Mouse (Mus musculus): ENCODE results near the gene 4930451I11Rik. TPM values are rescaled to one million over a fixed set of nuclear protein-coding genes. Genes with fewer than 3 reads are reported as not detected.

Gene 4930451I11Rik
- not detected for polyA plus RNA-seq (2017; shearing (Covaris generic))

DNA sequence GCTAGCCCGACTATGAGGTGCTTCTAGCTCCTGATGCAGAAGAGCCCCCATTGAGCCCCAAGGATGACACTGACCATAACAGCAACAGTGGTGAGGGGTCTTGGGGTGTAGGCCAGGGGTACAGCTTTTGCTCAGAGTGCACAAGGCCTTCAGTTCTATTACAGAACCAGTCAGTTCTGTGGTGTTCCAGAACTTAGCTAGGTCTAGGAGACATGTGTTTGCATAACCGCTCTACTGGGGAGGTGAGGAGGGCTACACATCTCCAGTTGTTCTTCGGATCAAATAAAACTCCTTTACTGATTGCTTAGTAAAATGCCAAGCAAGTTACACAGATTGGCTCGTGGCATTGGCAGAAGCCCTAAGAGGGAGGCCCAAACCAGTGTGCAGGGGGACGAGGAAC, at the start of gene 4930451I11Rik:
Gene 4930451I11Rik, minus strand, starts transcription at position 101 of the 400 bp plus-strand sequence.
- no peak for ATAC-seq

DNA sequence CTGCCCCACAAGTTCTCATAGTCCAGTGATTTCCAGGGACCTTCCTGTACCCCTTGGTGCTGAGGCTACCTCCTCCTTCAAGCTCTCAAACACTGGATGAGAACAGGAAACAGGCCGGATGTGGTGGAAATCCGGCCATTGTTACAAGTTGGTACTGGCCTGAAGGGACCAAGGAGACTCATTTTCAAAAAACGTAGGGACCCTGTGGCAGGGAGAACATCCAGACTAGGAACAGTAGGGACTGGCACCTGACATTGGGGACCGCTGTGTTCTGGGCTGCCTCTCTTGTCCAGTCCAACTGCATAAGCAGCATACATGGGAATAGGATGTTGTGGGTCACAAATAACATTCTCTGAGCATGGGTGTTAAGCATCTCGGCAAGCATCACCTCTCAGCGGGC, 49.6 kb upstream of the 4930451I11Rik start:
- ATAC-seq = no peak

DNA sequence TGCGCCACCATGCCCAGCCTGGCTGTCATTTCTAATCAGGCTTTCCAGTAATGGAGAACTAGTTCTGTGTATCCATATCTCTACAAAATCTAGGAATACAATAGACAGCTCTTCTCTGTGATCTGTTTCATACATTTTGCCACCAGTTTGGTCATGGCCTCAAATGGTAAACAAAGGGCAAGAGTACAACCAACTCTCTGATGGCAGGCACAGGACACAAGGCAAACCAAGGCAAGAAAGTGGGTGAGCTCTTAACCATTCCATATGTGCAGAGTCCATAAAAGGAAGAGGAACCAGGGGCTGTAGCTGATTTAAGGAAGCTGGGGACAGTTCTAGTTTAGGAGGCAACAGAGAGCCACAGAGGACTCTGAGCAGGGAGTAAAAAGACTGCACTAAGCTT, 45.8 kb upstream of the 4930451I11Rik start:
- no peak for ATAC-seq

DNA sequence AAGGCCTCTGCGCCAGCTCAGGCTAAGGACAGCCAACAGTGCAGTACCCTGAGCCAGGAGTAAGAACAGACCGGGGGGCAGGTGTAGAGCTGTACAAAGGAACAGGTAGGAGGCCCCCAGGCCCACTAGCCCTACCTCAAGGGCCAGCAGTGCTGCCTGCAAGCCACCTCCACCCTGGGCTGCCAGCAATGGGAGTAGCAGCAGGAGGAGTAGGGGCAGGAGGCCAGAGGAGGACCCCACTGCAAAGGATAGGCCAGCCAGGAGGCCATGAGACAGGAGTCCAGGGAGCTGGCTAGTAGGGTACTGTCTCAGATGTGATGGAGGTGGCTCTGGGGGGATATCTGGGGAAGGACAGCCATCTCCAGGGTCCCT, 39.1 kb upstream of the 4930451I11Rik start:
- ATAC-seq = no peak

DNA sequence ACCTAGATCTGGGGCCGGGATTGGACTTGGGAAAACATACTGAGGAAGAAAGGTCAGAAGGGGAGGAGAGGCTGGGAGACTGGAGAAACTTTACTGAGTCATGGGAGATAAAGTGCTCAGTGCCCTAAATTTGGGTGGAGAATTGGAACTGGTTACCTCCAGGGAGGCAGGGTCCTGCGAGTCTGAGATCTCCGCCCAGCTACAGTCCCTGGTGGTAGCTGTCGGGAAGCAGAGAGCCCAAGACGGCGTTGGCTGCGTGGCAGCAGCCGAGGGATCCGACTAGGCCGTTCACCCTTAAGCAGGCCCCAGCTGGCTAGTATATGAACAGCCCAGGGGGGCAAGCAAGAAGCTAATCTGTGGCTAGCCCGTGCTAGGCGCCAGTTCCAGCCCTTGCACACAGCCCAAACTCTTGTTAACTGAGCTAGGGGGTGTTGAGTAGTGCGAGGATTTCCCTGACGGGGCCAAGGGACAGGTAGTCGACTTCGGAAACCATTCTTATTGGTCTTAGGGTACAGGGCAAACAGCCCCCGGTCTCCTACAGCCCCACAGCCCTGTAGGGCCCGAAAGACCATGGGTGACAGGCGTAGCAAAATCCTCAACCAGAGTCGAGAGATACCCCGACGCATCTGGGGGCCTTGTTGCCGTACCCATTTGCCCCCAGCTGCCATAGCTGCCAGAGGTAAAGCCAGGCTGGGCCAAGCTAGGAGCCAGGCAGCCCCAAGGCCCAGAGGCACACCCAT, 38.5 kb upstream of the 4930451I11Rik start:
- no peak for ATAC-seq

DNA sequence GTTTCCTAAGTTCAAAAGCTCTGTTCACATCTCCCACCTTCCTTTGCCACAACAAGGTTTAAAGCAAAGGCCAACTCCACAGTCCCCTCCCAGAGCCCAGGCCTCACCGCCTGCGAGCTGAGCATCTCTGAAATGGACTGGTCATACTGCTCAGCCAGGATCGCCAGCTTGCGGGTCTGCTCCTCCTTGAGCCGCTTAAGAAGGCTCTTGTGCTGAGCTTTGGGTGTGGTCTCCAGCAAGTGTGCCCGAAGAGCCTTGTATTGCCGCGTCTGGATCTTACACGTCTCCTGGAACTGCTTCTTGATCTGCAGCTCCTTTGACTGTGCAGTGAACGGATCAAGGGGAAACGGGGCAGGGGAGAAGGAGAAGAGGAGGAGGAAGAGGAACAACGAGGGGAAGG, 36.6 kb upstream of the 4930451I11Rik start:
- no peak for ATAC-seq

DNA sequence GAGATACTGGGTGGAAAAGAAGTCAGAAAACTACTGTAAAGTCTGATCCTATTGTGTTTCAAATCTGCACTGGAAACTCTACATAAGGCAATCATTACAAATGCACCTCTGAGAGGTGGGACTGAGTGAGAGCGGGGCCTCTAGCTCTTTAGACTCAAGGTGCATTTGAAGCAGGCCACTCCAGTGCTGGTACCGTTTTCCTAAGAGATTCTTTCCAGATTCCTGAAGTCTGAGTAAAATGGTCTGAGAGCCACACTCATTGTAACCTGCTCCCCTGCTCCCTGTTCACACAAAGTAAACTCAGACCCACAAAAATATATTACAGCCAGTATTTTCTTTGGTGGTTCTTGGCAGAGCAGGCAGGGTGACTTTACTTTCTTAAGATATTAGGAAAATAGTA, 36.1 kb upstream of the 4930451I11Rik start:
- no peak for ATAC-seq

DNA sequence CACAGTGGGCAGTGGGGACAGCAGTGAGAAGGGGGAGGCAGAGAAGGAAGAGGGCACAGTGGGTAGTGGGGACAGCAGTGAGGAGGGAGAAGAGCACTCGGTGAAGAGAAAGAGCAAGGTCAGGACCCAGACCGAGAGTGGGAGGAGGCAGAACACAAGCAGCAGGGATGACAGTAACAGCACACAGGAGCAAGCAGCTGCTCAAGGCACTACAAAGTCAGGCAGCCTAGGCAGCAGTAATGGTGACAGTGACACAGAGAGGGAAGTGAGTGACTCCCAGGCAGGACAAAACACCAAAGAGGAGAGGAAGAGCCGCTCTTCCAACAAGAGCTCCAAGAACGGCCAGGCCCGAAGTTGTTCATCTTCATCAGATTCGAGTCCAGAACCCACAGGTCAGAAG, 32.4 kb upstream of the 4930451I11Rik start:
- ATAC-seq = no peak

DNA sequence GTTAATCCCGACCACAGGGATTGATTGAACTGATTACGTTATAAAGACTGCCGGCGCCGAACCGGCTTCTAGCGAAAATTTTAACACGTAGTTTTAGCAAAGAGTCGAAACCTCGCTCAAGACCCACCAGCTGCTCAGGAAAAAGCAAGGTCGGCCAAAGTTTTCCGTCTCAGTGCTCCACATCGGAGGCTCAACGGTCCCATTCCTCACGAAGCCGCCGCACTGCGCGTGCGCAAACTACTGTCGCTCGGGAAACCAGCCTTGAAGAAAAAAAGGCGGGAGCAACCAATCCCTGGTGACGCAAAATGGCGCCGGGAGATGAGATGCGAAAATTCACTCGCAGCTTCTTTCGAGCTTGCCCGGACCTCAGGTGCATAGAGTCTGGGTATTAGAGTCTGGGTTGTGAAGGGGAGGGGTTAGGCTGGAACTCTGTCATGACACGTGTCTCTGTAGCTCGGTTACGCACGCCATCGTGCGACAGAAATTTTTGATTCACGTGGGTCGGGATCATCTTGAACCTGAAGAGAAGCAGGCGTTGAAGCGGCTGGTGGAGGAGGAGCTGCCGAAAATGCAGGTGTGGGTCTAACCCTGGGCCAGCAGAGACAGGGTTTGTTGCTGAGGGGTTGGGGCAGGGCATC, 30.8 kb upstream of the 4930451I11Rik start, which contains the start of gene Ino80e:
Gene Ino80e, minus strand, starts transcription at position 231 of the 638 bp plus-strand sequence.
- ATAC-seq = peak; percentile 71

DNA sequence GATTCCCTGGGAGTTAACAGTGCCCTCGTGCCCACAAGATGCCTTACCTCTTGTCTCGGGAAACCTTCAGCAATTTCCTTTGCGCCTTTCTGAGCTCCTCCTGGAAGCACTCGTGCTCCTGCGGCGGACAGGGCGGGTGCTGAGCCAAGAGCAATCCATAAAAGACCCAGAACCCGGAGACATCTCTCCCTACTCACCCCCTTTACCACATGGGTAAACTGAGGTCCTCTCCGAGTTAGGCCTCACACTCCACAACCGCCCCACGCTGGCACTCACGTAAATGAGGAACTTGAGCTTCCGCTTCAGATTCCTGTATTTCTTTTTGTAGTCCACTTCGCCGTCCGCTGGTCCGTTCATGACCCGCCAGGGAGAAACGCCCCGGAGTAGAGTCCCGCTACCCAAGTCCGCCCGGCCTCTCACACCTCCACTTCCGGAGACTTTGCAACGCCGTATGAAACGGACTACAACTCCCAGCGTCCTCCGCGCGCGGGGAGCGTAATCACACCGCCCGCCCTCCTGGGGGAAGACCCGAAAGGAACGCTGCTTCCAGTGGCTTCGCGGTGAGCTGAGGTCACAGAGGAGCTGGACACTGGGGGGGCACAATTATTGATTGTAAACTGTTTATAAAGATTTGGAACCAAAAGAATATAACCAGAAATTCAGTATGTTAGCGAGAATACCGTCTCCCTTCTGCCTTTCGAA, 30.1 kb upstream of the 4930451I11Rik start, which contains the start of gene Hirip3:
Gene Hirip3, plus strand, starts transcription at position 544 of the 702 bp plus-strand sequence.
- peak; percentile 81 for ATAC-seq

DNA sequence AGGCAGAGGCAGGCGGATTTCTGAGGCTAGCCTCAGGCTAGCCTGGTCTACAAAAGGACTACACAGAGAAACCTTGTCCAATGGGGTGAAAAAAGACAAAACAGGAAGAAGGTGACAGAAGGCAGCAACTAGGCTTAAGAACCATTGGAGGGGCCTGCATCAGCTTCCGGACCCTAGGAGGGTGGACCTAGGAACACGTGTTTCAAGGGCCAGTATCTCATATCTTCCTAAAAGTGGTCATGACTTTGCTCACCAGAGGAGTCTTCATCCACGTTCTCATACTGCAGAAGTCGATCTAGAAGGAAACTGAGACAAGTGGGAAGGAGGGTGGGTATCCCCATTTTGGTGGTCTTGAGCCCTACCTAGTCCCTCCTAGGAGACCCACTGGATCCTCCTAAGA, 29.5 kb upstream of the 4930451I11Rik start:
- ATAC-seq = no peak

DNA sequence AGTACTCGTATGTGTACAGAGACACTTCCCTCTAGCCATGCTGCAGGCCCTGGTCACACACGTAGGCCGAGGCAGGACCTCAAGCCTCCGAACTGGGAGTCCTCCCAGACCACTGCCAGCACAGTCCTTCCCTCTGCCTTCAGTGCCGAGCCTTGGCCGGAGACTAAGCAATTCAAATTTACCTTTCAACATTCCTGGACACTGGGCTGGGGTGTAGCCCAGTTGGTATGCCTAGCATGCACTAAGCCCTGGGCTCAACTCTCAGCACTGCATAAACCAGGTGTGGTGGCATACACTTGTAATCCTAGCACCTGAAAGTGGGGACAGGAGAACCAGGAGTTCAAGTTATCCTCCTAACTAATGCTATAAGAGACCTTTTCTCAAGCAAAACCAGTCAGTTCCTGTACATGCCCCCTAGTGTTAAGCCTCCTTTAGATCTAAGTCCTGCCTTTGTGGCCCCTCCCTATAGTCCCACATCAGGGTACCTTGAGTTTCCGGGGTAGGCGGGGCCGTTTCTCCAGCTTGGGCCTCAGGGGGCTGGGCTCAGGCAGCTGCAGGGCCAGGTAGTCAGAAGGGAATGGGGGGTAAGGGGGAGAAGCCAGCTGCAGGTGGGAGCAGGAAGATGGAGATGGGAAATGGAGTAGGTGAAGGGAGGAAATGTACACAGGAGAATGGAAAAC, 25.4 kb upstream of the 4930451I11Rik start:
- no peak for ATAC-seq

DNA sequence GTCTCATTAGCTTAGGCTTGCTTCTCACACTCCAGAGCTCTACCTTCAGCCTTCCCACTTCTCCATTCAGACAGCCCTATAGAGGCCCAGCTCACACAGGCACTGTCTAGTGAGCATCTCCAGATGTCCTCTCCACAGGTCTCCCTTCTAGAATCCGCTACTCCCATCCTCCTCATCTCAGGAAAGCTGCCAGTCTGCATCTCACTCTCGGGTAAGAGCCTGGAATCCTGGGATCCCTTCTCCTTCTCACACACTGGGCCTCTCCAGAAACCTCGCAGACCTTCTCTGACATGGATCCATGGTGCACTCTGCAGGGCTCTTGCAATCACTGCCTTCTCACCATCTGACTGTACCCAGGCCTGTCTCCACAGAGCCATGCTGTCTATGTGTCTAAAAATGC, 24.2 kb upstream of the 4930451I11Rik start:
- no peak for ATAC-seq

DNA sequence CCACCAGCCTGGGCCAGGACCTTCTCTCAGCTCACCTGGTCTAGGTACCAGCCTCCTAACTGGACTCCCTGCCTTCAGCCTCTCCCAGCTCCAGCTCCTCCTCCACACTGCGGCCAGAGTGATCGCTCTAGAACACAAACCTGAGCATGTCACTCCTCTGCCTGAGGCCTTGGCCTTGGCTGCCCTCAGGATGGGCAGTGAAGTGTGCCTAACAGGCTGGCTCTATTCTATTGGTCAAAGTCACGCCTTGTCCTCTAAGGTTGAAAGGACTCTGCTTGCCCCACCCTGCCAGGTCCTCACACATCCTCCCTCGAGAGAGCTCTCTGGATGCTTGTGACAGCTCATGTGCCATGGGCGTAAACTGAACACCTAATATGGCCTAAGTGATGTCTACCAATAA, 22.0 kb upstream of the 4930451I11Rik start:
- no peak for ATAC-seq

DNA sequence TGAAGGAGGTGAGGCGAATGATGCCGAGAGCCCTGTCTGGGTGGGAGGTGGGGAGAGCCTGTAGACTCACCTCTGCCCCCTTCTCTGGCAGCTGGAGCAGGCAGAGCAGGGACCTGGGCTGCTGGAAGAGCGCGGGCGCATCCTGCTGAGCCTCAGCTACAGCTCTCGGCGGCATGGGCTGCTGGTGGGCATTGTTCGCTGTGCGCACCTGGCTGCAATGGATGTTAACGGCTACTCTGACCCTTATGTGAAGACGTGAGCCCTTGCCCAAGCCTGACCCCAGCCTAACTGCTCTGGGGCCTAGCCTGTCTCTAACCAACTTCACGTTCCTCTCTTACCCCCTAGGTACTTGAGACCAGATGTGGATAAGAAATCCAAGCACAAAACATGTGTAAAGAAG, 19.8 kb upstream of the 4930451I11Rik start:
- no peak for ATAC-seq

DNA sequence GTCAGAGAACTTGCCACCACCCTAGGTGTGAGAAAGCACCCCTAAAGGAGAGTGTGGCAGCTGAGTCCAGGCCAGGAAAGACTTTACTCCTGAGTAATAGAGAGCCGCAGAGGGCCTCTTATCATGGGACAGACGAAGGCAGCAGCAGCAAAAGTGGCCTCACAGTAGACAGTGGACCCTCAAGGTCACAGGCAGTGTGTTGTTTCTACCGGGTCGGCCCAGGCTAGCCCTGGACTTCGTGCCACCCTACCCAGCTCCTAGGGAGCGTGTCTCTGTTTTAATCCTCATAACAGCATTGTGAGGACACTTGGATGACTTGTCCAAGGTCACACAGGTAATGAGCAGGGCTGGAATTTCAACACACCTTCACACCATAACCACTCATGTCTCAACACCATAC, 18.7 kb upstream of the 4930451I11Rik start:
- no peak for ATAC-seq

DNA sequence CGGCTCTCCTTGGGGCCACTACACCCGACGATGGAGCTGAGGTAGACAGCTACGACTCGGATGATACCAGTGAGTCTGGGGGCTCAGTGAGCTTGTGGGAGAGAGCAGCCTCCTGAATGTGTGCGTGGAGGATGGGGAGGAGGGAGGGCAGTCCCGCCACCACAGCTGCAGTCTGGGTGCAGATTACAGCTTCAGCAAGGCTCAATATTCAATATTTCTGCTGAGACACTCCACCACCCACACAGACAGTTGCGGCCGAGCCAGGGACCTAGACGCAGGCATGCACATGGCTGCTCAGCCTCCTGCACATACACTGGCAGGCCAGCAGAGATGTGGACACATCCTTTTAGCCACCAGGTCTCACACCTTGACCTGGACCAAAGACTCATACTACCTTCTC, 17.4 kb upstream of the 4930451I11Rik start:
- ATAC-seq = no peak

DNA sequence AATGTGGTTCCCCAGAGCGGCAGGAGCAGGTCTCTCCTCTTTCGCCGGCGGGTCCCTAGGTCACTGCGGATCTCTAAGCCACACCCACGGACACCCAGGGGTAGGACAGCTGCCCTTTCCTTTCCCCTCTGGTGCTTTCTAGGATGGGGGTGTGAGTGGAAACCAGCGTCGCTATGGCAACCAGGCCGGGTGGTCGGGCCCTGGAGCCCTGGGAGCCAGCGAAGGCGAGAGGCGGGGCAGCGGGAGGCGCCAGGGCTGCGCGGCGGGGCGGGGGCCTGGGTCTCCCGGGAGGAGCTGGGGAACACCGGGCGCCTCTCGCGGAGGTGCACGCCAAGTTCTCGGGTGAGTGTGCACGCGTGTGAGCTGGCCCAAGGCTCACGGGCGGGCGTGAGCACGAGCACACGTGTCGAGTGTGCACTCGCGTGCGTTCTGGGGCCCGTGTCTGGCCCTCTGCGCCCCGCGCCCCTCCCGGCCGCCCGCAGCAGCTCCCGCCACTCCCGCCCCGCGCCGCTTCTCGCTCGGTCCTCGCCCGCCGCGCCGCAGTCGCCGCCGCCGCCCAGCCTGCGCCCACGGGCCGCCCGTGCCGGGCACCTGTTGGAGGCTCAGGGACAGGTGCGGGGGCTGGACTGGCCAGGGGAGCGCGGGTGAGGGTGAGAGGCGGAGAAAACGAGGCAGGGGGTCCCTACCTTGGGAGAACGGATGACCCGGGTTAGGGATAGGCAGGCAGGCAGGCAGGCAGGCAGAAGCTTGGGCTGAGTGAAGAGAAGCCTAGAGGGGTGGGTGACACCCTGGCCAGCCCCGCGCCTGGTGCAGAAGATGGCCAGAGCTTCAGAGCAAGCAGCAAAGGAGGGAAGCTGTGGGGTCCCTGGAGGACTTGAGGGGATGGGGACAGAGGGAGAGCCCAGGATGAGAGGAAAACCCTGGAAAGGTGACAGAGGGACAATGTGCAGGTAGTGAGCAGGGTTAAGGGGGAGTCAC, 16.3 kb upstream of the 4930451I11Rik start:
- no peak for ATAC-seq

DNA sequence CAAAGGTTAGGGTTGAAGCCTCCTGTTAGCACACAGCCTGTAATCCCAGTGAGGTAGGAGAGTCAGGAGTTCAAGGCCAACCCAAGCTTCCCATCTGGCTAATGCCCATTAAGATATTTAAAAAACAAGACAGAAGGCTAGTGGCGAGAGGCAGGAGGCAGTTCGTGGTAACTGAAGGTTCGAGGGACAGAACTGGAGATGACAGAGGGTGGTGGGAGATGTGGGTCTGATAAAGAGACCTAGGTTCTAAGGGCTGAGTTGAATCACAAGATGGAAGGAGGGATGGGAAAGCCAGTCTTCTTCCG, 15.6 kb upstream of the 4930451I11Rik start, which contains the start of gene Doc2a:
Gene Doc2a, plus strand, starts transcription at position 301 of the 305 bp plus-strand sequence.
- ATAC-seq = no peak

DNA sequence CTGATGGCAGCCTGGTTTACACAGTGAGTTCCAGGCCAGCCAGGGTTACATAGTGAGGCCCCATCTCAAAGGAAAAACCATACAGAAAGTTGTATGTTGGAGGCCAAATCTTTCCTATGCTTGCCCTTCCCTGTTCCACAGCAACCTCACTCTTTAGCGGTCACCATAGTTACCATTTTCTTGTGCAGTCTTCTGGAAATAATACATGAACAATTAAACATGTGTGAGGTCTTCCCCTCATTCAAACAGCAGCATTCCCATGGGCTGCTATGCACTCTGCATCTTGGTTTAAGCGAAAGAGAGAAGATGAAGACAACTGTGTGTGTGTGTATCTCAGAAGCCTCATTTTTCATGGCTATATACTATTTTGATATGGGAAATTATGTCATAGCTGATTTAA, 14.1 kb upstream of the 4930451I11Rik start:
- no peak for ATAC-seq

DNA sequence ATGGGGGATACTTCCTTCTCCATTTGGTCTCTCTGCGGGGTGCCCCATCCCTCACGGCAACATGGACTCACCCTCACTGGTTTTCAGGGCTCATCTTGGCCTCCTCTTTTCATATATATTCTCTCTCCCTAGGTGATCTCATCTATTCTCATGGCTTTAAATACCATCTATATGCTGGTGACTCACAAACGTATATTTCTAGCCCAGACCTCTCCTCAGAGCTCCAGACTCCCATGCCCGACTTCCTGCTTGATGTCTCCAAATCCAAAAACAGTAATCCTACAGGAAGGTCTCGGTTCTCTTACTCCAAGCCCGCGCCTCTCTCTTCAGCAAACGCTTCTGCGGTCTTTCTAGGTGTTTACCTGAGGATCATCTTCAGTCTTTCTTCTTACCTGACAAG, 11.8 kb upstream of the 4930451I11Rik start:
- ATAC-seq = no peak

DNA sequence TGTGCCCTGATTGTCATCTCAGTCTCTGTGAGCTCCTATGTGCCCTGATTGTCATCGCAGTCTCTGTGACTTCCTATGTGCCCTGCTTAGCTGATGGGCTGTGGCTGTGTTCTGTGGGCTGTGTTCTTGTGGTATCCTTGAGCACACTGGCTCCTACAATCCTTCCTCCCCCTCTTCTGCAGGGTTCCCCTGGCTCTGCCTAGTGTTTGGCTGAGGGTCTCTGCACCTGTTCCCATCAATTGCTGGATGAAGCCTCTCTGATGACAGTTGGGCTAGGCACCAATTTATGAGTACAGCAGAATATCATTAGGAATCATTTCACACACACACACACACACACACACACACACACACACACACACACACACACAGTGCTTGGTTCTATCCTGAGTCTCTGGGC, 1.9 kb upstream of the 4930451I11Rik start:
- no peak for ATAC-seq
